Mouse (Mus musculus) left cerebral cortex, adult 9 months (tissue): Measurements from ENCODE around the gene Ndufc1.
"Not testable (repeated sequence)": the region's sequence is repeated elsewhere in the genome, so short reads cannot be mapped to it uniquely, and the experiment has no call there.

Source experiments
- DNase-seq, 2 experiments: peaks; one replicate each; pipeline ENCODE4 v3.0.0; 2022; ENCODE audit warnings: low spot score in 2 of 2

Gene Ndufc1

GRCm38 (mm10) chr3:51408561-51409183 lies at the start of gene Ndufc1:
Gene Ndufc1, minus strand, starts transcription at chr3:51408988.
- peak; percentile 75 to 97 for DNase-seq

GRCm38 (mm10) chr3:51434871-51435595 lies 26.2 kb upstream of the Ndufc1 start:
- DNase-seq = no peak

- DNase-seq = not testable (repeated sequence)
These were observed 25.6 kb upstream of the Ndufc1 start for GRCm38 (mm10) chr3:51434364-51434763.

DNA sequence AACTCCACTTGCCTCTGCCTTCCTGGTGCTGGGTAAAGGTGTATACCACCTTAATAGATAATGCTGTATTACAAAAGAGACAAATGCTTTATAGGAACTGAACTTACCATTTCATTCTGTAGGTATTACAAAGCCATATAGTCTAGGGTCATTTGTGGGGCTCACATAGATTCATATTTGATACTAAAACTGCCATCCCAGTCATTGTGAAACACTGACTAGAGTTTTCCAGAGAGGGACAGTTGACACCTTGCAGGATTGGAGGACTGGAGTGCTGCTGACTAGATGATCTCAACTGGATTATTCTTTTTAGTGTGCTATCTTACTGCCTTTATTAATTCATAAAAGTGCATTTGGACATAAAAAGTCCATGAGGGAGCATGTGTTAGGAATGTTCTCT lies 16.6 kb upstream of the Ndufc1 start:
- no peak for DNase-seq

DNA sequence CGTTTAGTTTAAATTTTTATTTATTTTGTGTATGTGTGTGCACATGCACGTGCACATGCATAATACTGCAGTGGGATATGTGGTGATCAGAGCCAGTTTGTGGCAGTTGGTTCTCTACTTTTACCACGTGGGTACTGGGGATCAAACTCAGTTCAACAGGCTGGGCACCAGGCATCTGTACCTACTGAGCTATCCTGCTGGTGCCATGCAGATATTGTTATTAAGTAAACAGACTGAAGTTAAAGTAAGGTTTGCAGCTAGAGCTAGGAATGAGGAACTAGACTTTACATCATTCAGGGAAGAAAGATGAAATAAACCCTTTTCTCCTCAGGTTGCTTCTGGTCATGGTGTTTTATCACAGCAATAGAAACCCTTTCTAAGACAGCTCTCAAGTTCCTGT lies 13.1 kb upstream of the Ndufc1 start:
- DNase-seq = no peak

GRCm38 (mm10) chr3:51417966-51418365 lies 9.2 kb upstream of the Ndufc1 start:
- no peak for DNase-seq

DNA sequence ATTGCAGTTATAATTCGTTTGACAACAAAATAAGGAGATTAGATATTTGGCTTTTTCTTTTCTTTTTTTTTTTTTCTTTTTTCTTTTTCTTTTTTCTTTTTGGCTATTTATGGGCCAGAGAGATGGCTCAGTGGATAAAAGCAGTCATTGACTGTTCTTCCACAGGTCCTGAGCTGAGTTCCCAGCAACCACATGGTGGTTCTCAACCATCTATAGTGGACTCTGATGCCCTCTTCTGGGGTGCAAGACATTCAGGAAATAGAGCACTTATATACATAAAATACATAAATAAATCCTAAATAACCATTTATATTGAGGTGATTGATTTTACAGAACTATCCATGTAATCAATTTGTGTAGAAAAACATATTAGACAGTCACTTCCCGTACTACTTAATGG lies 8.7 kb upstream of the Ndufc1 start:
- no peak for DNase-seq

- no peak for DNase-seq
These were observed 8.3 kb upstream of the Ndufc1 start for GRCm38 (mm10) chr3:51417135-51417458.

GRCm38 (mm10) chr3:51416364-51417134 lies 7.8 kb upstream of the Ndufc1 start:
- peak in 1 of 2 experiments; percentile 29 for DNase-seq

DNA sequence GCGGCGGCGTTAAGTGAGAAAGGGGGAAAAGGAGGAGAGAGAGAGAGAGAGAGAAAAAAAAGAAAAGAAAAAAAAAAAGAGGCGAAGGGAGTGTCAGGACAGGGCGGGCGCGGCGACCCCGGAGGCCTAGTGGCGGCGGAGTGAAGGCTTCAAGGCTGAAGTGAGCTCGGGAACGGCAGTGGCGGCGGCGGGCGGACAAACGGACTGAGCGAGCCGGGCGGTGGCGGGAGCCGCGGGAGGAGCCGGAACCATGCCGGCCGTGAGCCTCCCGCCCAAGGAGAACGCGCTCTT lies 7.2 kb upstream of the Ndufc1 start:
- no peak for DNase-seq

GRCm38 (mm10) chr3:51415098-51416072 lies 6.6 kb upstream of the Ndufc1 start, which contains the start of gene Naa15:
Gene Naa15, plus strand, starts transcription at chr3:51415148.
- DNase-seq = peak; percentile 88 to 94

- DNase-seq = no peak
These were observed 4.5 kb upstream of the Ndufc1 start for GRCm38 (mm10) chr3:51413276-51413675.

DNA sequence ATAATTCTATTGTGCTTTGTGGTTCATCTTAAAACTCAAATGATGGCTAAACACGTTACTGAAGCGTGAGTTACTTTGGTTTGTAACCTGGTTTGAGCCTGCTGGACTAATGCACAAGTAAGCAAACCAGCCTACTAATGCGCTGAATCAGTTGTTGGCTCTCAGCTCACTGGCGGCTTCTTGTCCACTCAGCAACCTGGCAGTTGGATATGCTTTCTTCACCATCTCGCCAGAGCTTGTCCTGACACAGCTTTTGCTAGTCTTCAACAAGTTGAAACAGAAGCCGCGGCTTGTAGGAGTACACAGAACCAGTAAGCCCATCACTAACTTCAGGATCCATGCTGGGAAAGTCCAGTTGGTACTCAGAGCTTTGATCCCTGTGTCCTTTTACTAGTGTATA lies 3.7 kb upstream of the Ndufc1 start:
- DNase-seq = no peak

DNA sequence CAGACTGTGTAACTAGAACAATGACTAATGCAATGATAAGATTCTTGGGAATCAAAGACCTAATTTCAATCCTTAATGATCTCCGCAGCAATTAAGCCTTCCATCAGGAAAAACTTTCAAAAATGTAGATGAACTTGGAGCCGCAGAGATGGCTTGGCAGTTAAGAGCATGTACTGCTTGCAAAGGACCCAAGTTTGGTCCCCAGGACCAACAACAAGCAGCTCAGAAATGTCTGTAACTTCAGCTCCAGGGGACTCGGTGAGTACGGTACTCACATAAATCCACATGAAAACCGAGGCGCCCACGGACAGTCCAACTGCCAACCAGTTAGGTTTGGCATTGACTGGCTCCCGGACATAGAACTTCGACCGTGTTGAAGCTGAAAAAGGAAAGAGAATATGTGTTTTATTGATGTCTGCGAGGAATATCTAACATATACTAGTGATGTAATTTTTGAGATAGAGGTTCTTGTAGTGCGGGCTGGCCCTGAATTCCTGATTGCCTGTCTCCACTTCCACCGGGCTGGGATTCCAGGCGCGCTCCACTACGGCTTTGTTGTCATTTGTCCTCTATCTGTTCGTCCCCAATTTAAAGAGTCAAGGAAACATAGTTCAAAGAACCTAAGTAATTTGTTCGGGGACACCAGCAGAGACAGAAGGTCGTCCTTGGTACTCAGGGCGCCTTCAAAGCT lies 773 bp downstream of the Ndufc1 start:
- peak in 1 of 2 experiments; percentile 18 for DNase-seq

GRCm38 (mm10) chr3:51402628-51403027 lies 6.2 kb downstream of the Ndufc1 start:
- no peak for DNase-seq

- DNase-seq = not testable (repeated sequence)
These were observed 6.7 kb downstream of the Ndufc1 start for GRCm38 (mm10) chr3:51402054-51402453.

GRCm38 (mm10) chr3:51400682-51401081 lies 8.1 kb downstream of the Ndufc1 start:
- no peak for DNase-seq

DNA sequence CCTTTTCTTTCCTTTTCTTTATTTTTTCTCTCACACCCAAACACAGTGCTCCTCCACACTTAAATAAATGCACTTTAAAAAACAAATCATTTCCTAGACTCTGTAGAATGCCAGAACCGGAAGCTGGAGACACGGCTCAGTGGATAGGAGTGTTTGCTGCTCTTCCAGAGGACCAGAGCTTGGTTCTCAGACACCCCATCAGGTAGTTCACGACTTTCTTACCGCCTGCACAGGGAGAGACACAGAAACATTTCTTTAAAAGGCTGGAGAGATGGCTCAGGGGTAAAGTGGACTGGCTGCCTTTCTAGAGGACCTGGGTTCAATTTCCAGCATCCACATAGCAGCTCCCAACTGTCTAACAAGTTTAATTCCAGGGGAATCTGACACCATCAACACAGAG lies 9.3 kb downstream of the Ndufc1 start:
- no peak for DNase-seq

DNA sequence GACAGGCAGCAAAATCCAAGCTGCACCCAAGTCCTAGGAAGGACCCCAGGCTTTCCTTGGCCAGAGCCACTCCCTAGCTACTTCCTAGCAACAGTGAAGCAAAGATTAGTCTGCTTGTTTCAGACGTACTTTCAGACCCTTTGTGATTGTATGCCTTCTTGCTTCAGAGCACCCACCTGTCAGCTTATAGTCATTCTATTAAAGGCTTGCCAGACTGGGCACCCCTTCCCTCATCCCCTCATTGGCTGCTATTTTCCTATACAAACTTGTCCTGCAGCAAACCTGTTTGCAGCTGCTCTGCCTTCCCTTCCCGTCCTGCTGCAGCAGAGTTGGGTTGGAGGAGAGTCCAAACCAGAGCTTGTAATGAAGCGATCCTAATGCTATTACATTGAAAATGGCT lies 10.1 kb downstream of the Ndufc1 start:
- no peak for DNase-seq

- no peak for DNase-seq
These were observed 11.0 kb downstream of the Ndufc1 start for GRCm38 (mm10) chr3:51397700-51398299.
